Mouse (Mus musculus) C2C12 (cell line): Measurements from ENCODE around the gene Efhc2.

ENCODE experiments used
- CTCF ChIP-seq: IDR thresholded peaks from one replicate; pipeline ENCODE4 v1.5.1; 2011; ENCODE audit not compliant: control insufficient read depth, insufficient read depth, insufficient read length
- FOSL1 ChIP-seq: IDR thresholded peaks from one replicate; pipeline ENCODE4 v1.8.0; 2011; ENCODE audit warnings: mild to moderate bottlenecking, low read length; ENCODE audit not compliant: poor library complexity, insufficient read depth, severe bottlenecking
- MAX ChIP-seq: IDR thresholded peaks from one replicate; pipeline ENCODE4 v1.6.1; 2011; ENCODE audit warnings: mild to moderate bottlenecking, control low read depth
- USF1 ChIP-seq: IDR thresholded peaks from one replicate; pipeline ENCODE4 v1.6.1; 2011; ENCODE audit warnings: low read depth, mild to moderate bottlenecking, control low read depth, moderate library complexity

DNA sequence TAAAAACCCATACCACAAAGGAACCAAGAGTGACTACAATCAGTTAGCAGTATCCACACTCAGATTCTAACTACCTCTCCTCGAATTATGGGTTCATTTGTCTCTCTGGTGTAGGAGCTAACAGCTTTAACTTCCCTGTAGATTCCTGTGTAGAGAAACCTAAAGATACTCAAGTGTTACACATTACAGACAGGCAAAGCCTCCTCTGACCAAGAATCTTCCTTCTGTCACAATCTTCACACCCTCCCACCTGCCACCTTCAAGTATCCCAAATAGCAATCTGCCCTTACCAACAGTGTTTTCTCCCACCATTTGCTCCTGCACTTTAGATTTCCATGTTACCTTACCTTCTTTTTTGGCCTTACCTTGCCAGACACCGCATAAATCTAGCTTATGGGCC, 35.3 kb downstream of the Efhc2 start:
- TF ChIP-seq CTCF = no peak
- TF ChIP-seq FOSL1 = no peak
- no peak for TF ChIP-seq USF1
- no peak for TF ChIP-seq MAX
